Mouse (Mus musculus) left cerebral cortex, postnatal 36 days (tissue): ENCODE measurements at regions not wholly inside any gene's neighbourhood (a gene's known extent, or its start where the extent isn't known, plus 50 kb on each side); places are given as distances from the start of the nearest gene placed in this dataset.
A peak's percentile ranks its signal among the peaks of the same experiment; 100 is the strongest.

Experiments used
- DNase-seq, 2 experiments: peaks; one replicate each; pipeline ENCODE4 v3.0.0; 2021 to 2022; ENCODE audit warnings: low spot score in 2 of 2, mixed read lengths in 1 of 2
- intact Hi-C: fragments of 180-260 bp; cut with DNase I; formaldehyde crosslinking; loops from one replicate; pipeline ENCODE4 v1.15.1; 2025

GRCm38 (mm10) chr13:37290636-37291035, 54.4 kb upstream of the Ly86 start:
- no peak for DNase-seq
- intact Hi-C loops = no loop called here

- intact Hi-C loops = no loop called here
- DNase-seq = no peak
Measured at GRCm38 (mm10) chr13:37288993-37289392, 56.0 kb upstream of the Ly86 start.

- DNase-seq = no peak
- intact Hi-C loops = no loop called here
Measured at GRCm38 (mm10) chr13:37282515-37282914, 62.5 kb upstream of the Ly86 start.

DNA sequence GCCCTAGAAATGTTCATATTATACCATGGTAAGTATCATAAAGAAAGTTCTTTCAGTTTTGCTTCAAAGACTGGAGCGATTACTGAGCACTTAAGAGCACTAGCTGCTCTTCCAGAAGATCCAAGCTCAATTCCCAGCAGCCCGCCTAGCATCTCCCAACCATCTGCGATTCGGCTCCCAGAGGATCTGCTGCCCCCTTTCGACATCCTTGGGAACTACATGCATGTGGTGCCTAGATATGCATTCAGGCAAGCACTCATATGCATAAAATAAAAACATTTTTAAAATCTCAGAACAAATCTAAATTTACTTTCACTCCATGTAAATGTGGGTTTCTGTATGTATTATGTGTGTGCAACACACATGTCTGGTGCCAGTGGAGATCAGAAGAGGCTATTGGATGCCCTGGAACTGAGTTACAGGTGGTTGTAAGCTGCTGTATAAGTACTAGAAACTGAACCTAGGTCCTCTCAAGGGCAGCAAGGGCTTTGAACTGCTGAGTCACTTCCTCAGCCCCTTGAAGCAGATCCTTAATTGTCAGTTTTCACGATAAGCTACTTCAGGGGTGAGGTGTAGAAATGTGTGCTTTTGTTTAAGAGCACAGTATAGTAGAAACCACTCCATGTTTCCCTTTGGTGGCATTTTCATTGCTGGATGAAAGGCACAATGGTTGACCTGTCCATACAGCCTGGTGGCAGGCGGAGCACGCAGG, 65.8 kb upstream of the Ly86 start:
- DNase-seq = no peak
- intact Hi-C loops = no loop called here

DNA sequence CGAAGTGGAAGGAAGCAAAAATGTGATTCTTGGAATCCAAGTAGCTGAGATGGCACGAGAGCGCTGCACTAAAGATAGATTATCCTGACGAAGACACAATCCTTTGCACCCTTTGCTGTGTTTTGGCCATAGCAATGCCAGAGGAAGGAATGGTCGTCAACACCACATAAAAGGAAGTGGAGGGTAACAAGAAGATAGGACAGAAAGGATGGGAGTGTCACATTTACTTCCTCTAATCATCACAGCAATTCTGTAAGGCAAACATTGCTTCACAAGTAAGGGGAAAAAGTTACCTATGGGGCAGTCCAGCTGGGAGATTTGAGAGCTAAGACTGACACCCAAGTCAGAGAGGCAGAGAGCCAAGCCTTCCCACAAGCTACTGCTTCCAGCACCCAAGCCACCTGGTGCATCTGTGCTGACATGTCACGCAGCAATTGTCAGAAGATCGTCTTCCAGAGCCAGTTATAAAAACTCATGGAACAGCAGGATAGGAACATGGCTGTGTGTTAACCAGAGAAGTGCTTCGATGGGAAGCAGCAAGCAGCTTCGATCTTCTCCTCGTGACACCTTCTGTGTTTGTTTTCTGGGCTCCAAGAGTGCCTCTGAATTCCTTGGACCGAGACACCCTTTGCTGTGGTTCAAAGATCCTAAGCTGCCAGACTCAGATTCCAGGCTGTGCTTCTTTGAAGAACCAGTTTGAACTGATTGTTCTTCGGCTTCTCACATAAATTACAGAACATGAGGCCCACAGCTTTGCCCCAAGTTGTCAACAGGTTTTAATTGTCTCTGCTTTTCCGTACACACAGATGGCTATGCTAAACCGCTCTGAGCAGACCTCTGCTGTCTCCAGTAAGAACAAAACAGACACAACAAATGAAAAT, 95.2 kb upstream of the Ly86 start:
- DNase-seq = peak; percentile 14 to 18
- intact Hi-C loops = no loop called here

DNA sequence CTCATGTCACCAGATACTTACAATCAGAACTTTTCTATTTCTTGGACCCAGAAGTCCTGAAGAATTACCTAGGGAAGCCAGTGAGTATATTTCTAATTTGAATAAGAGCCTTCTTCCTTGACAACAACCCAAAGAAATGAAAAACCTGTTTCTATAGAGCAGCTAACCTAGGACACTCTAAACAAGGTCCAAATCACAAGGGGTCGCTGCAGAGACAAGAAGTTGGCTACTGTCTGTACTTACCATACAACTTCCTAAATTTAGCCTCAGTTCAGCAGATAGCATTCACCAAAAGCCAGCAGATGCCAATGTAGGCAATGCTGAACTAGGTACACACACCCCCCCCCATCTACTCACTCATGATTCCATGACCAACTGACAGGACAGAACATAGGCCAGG, 96.3 kb upstream of the Ly86 start:
- intact Hi-C loops = no loop called here
- DNase-seq = no peak

- DNase-seq = no peak
- intact Hi-C loops = no loop called here
Measured at GRCm38 (mm10) chr13:37240048-37240447, 105.0 kb upstream of the Ly86 start.

DNA sequence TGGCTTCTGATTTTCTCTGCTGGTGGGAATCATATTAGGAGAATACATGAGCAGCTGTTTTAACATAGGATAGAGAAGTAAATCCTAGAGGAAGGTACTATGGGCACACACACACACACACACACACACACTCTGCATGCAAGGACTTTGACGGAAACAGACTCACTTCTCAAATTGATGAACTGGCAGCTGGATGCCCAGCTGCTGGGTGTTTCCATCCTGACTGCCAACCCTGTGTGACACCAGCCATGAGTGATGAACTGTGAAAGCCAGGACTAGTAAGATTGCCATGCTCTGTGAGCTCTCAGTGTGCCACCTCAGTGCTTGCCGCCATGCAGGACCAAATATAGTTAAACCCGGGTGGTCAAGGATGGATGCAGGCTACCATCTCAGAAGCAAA, 107.7 kb upstream of the Ly86 start:
- intact Hi-C loops = no loop called here
- DNase-seq = no peak

- DNase-seq = no peak
- intact Hi-C loops = no loop called here
Measured at GRCm38 (mm10) chr13:37225834-37226233, 119.2 kb upstream of the Ly86 start.

DNA sequence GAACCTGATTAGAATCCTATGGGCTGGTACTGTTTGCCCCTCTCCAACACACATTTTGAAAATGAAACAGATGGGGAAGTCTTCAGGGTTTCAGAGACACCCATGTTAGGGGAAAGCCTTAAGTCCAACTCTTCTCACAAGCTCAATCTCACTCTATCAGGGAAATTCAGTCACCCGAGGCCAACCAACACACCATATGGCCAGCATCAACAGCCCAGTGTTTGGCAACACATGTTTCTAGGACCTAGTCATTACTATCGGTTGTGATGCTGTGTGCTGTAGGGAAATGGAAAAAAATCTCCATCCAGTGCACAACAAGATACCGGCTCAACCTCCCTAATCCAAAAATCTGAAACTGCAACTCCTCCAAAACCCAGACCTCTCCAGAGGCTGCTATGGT, 124.6 kb upstream of the Ly86 start:
- intact Hi-C loops = no loop called here
- DNase-seq = no peak

- intact Hi-C loops = no loop called here
- no peak for DNase-seq
Measured at GRCm38 (mm10) chr13:37218596-37218995, 126.4 kb upstream of the Ly86 start.

- intact Hi-C loops = no loop called here
- DNase-seq = no peak
Measured at GRCm38 (mm10) chr13:37214590-37215282, 130.3 kb upstream of the Ly86 start.

- intact Hi-C loops = loop anchor here (2.0 kb wide), 1 partner anchor 304 kb away; no protein-coding TSS in a partner anchor
Measured at GRCm38 (mm10) chr13:37197136-37197535, 147.1 kb upstream of the F13a1 start.

GRCm38 (mm10) chr13:37195857-37196256, 145.8 kb upstream of the F13a1 start:
- no peak for DNase-seq
- intact Hi-C loops = loop anchor here (2.0 kb wide), 1 partner anchor 303 kb away; no protein-coding TSS in a partner anchor

More at GRCm38 (mm10) chr13:37197136-37197535, 147.1 kb upstream of the F13a1 start:
- DNase-seq = peak; percentile 27 to 30

DNA sequence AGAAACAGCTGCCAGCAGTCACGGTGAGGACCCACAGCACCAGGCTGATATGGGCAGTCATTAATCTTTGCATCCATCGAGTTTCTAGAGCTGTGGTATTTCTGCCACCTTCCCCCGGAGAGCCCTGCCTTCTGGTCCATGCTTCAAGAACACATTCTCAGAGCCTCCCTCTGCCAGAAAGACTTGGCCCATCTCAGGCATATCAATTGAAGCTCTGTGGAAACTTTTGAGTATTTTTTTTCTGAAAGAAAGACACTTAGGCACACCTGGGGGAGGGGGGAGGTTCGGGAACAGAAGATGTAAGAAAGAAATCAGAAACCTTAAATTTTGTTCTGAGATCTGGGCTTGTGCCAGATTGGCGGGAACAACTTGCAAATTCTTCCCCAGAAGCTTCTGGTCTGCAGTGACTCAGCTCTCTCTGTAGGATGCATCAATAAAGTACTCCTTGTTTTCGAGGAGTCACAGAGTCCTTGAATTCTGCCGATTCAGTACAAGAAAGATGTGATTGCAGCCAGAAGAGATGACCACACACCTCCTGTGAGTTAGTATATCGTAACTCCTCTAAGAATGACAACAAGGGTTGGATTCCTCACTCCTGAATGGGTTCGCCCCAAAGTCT, 131.2 kb upstream of the F13a1 start:
- intact Hi-C loops = no loop called here
- DNase-seq = peak; percentile 26 to 38

GRCm38 (mm10) chr13:37176526-37176925, 126.5 kb upstream of the F13a1 start:
- intact Hi-C loops = no loop called here
- no peak for DNase-seq

DNA sequence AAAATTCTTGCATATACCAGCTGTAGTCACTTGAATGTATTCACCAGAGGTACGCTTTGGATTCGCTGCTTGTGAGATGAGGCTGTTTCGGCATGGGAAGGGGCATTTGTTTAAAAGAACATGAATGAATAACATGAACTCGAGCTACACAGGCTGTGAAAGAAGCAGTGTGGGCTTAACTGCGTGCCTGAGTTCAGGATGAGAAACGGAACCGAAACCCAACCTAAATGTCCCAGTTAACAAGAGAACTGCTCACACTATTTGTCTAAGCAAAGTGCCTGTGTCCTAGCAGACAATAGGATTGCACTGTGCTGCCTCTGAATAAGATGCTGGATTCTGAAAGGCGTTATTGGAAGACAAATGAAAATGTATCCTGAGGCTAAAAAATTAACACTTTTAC, 126.0 kb upstream of the F13a1 start:
- intact Hi-C loops = no loop called here
- no peak for DNase-seq

DNA sequence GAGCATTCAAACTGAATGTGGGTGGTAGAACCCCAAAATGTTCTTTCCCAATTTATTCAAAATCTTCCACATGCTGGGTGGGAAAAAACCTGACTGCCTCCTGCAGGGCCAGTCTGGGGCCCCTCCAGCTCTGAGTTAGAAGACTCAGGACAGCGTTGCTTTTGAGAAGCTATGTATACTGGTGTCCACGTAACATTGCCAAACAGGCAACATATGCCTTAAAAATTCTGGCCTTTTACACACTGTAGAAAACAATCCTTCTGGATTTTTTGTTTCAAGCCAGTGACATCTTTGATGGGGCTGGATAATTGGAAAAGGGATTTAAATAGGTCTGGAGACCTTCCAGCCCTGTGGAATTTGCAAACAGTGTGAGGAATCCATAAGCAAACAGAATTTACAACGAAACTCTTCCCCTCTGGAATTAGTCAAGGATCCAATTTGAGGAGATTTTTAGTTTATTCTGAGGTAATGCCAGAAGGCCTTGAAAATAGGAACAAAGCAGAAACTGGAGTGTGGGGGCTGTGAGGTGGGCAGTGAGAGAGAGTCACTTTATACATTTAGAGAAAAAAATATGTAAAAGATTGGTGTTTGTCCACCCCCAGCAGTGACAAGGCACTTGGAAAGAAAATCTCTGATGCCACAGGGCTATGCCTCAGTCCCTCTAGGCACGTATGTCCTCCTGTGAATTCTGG, 108.9 kb upstream of the F13a1 start:
- peak; percentile 37 to 54 for DNase-seq
- intact Hi-C loops = no loop called here

GRCm38 (mm10) chr13:37157808-37158207, 107.8 kb upstream of the F13a1 start:
- DNase-seq = no peak
- intact Hi-C loops = no loop called here
